Mouse (Mus musculus): ENCODE measurements around the gene Ahcyl1. TPM values are rescaled to one million over a fixed set of nuclear protein-coding genes. Genes with fewer than 3 reads are reported as not detected.

Gene Ahcyl1
- polyA plus RNA-seq, 1 experiment from 2014 or later = 79.2 TPM

DNA sequence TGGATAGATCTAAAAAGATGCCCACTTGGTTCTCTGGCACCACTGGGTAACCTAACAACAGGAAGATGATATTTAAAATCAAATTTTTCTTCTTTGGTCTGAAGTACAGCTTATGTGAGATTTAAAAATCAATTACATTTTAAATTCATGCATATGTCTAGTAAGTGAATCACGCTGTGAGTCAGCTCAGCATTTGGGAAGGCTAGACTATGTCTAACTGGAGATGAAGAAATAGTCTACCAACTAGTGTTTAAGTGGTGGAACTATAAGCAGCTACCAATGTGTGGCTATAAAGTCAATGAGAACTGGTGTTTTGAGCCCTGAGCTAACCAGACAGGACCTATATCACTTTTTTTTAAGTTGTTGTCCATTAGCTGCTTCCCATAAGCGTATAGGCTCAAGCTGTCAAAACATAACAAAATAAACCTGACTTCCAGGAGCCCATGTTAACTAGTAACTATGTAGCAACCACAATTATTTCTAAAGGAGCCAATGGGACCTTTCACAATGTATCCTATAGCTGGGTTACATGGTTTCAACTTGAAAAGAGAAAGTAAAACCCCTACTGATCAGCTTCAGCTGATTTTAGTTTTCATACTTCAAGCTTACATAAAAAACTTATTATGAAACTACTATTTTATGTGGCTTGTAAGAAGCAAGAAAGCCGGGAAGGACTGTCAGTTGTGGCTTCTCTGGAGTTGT lies 9.9 kb downstream of the Ahcyl1 start:
- H3K4me3 ChIP-seq (replicated peaks; ENCODE audit: low read depth, low read length) = no peak overlapping the region
- WGBS = 84% methylated on average over 3 of the region's 3 CpGs
- ATAC-seq (replicated peaks; ENCODE audit: low FRiP score, low read depth) (no peak), DNase-seq (ENCODE audit: low spot score) (no peak)
- no peak overlapping the region for H3K9ac ChIP-seq (ENCODE audit: low read depth, low read length)
- H3K4me1 ChIP-seq (replicated peaks; ENCODE audit: insufficient read depth, low read length) = peaks cover 10% of the 10 kb centered on the region
- H3K4me2 ChIP-seq (ENCODE audit: low read length) = no peak overlapping the region
- H3K27me3 ChIP-seq (ENCODE audit: insufficient read depth, low read length) = no peaks in the 10 kb centered on the region
- no peaks in the 10 kb centered on the region for H3K9me3 ChIP-seq (replicated peaks; ENCODE audit: low read length)
- H3K27ac ChIP-seq = no peak overlapping the region
- H3K36me3 ChIP-seq (ENCODE audit: insufficient read depth, low read length) = no peaks in the 10 kb centered on the region
- TF ChIP-seq CTCF (IDR thresholded peaks at IDR 0.05; ENCODE audit: low read depth) = no peak

DNA sequence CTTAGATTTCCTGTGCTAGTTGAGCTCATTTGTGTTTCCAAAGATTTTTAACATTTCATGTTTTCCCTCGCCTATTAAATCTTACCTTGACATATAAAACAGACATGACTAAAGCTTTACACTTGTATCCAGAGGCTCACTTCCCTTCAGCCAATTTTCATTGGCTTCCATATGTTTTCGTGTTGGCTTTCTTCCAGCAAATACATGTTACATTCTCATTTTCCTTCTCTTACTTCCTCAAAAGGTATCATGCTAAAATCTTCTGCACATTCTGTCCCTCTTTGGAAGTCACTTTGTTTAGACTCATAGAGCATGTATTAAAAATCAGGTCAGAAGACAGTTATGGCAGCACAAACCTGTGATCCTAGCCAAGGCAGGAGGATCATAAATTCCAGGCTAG lies 10.7 kb downstream of the Ahcyl1 start:
- no peak overlapping the region for H3K4me2 ChIP-seq (ENCODE audit: low read length)

DNA sequence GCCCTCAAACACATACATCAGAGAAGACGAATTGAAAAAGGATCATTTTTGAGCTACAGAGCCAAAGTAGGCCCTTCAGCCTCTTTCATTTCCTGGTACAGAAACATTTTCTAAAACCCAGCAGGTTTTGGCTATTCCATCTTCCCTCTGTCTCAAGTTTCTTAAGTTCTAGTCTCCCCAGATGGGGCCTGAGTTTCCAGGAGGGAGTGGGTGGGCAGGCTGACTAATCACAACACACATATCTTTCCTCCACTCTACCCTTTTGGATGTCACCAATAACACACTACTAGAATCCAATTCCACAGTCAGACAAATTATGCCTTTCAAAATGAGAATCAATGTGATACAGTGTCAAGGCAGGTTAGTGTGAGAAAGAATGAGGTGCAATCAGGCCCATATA lies 12.8 kb downstream of the Ahcyl1 start:
- TF ChIP-seq CTCF (IDR thresholded peaks at IDR 0.05; ENCODE audit: low read depth) = no peak

More for the DNA sequence above, 10.7 kb downstream of the Ahcyl1 start:
- WGBS = 61% methylated on average over 2 of the region's 2 CpGs
- Histone ChIP-seq H3K27ac (no peak overlapping the region), H3K36me3 (ENCODE audit: insufficient read depth, low read length) (no peaks in the 10 kb centered on the region), H3K9me3 (replicated peaks; ENCODE audit: low read length) (no peaks in the 10 kb centered on the region), H3K27me3 (ENCODE audit: insufficient read depth, low read length) (no peaks in the 10 kb centered on the region), H3K4me3 (replicated peaks; ENCODE audit: low read depth, low read length) (no peak overlapping the region), H3K9ac (ENCODE audit: low read depth, low read length) (no peak overlapping the region), H3K4me1 (replicated peaks; ENCODE audit: insufficient read depth, low read length) (peaks cover 16% of the 10 kb centered on the region)
- no peak for TF ChIP-seq CTCF (IDR thresholded peaks at IDR 0.05; ENCODE audit: low read depth)
- DNase-seq (ENCODE audit: low spot score) (peak; percentile 18), ATAC-seq (replicated peaks; ENCODE audit: low FRiP score, low read depth) (no peak)

DNA sequence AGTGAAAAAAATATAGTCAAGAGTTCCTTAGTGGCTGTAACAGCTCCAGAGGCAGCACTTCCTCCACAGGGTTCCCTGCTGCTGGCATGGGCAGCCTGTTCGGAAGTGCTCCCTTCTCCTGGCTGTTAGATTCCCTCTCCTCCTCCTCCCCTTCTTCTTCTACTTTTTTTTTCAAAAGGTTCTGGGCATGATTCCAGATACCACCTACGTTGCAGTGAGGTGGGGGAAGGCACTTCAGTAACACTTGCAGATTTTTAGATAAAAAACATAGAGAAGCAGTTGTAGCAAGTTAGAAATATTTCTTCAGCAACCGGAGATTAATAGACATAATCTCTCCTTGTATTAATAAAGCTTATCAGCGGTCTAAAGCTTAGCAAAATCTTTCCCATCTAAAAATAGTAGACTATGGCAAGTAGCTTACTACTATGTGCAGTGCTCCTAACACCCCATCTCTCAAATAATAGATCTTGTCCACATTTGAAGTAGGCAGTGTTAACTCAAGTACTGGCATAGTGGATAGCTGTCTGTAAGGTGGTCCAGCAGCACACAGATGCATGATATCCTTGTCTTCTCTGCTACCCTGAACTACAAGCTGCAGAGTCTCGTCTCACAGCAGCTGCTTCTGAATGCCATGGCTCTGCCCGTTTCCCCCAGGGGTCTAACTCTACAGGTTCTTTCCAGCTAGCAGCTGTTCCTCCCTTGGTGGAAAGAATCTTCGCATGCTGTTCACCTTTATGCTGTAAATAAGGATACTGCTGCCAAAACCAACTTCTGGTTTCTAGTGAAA lies 15.4 kb downstream of the Ahcyl1 start:
- Histone ChIP-seq H3K27ac (peak overlapping the region; percentile 57), H3K4me2 (ENCODE audit: low read length) (peak overlapping the region; percentile 25), H3K4me1 (replicated peaks; ENCODE audit: insufficient read depth, low read length) (peaks cover 14% of the 10 kb centered on the region; the same call in 1 of the 2 replicates), H3K9me3 (replicated peaks; ENCODE audit: low read length) (no peaks in the 10 kb centered on the region), H3K27me3 (ENCODE audit: insufficient read depth, low read length) (no peaks in the 10 kb centered on the region), H3K4me3 (replicated peaks; ENCODE audit: low read depth, low read length) (no peak overlapping the region), H3K9ac (ENCODE audit: low read depth, low read length) (no peak overlapping the region), H3K36me3 (ENCODE audit: insufficient read depth, low read length) (no peaks in the 10 kb centered on the region)
- peak; percentile 91 for DNase-seq (ENCODE audit: low spot score)
- WGBS = 30% methylated on average over 7 of the region's 7 CpGs
- no peak for TF ChIP-seq CTCF (IDR thresholded peaks at IDR 0.05; ENCODE audit: low read depth)
- no peak for ATAC-seq (replicated peaks; ENCODE audit: low FRiP score, low read depth)

More for the DNA sequence above, 12.8 kb downstream of the Ahcyl1 start:
- Histone ChIP-seq H3K4me3 (replicated peaks; ENCODE audit: low read depth, low read length) (no peak overlapping the region), H3K4me2 (ENCODE audit: low read length) (no peak overlapping the region), H3K9me3 (replicated peaks; ENCODE audit: low read length) (no peaks in the 10 kb centered on the region), H3K4me1 (replicated peaks; ENCODE audit: insufficient read depth, low read length) (peaks cover 14% of the 10 kb centered on the region), H3K9ac (ENCODE audit: low read depth, low read length) (no peak overlapping the region), H3K36me3 (ENCODE audit: insufficient read depth, low read length) (no peaks in the 10 kb centered on the region), H3K27me3 (ENCODE audit: insufficient read depth, low read length) (no peaks in the 10 kb centered on the region), H3K27ac (no peak overlapping the region)
- ATAC-seq (replicated peaks; ENCODE audit: low FRiP score, low read depth) (no peak), DNase-seq (ENCODE audit: low spot score) (no peak)
- WGBS = 92% methylated on average over 1 of the region's 1 CpGs

- no peak overlapping the region for H3K9ac ChIP-seq (ENCODE audit: low read depth, low read length)
- no peak for DNase-seq (ENCODE audit: low spot score)
- H3K27me3 ChIP-seq (ENCODE audit: insufficient read depth, low read length) = no peaks in the 10 kb centered on the region
- no peak overlapping the region for H3K4me2 ChIP-seq (ENCODE audit: low read length)
- WGBS = 92% methylated on average over 2 of the region's 2 CpGs
- no peak for TF ChIP-seq CTCF (IDR thresholded peaks at IDR 0.05; ENCODE audit: low read depth)
- no peaks in the 10 kb centered on the region for H3K9me3 ChIP-seq (replicated peaks; ENCODE audit: low read length)
- no peak overlapping the region for H3K27ac ChIP-seq
- no peak for ATAC-seq (replicated peaks; ENCODE audit: low FRiP score, low read depth)
- no peak overlapping the region for H3K4me3 ChIP-seq (replicated peaks; ENCODE audit: low read depth, low read length)
- H3K4me1 ChIP-seq (replicated peaks; ENCODE audit: insufficient read depth, low read length) = no peaks in the 10 kb centered on the region
- H3K36me3 ChIP-seq (ENCODE audit: insufficient read depth, low read length) = peaks cover 70% of the 10 kb centered on the region
These were observed 24.9 kb downstream of the Ahcyl1 start for GRCm38 (mm10) chr3:107671509-107671908.

GRCm38 (mm10) chr3:107670500-107670899 lies 25.9 kb downstream of the Ahcyl1 start:
- no peak for DNase-seq (ENCODE audit: low spot score)
- no peak for TF ChIP-seq CTCF (IDR thresholded peaks at IDR 0.05; ENCODE audit: low read depth)
- Histone ChIP-seq H3K4me2 (ENCODE audit: low read length) (no peak overlapping the region), H3K4me3 (replicated peaks; ENCODE audit: low read depth, low read length) (no peak overlapping the region), H3K27ac (no peak overlapping the region), H3K4me1 (replicated peaks; ENCODE audit: insufficient read depth, low read length) (no peaks in the 10 kb centered on the region), H3K9me3 (replicated peaks; ENCODE audit: low read length) (no peaks in the 10 kb centered on the region), H3K36me3 (ENCODE audit: insufficient read depth, low read length) (peaks cover 76% of the 10 kb centered on the region), H3K9ac (ENCODE audit: low read depth, low read length) (no peak overlapping the region), H3K27me3 (ENCODE audit: insufficient read depth, low read length) (no peaks in the 10 kb centered on the region)
- ATAC-seq (replicated peaks; ENCODE audit: low FRiP score, low read depth) = no peak
- WGBS = 88% methylated on average over 4 of the region's 4 CpGs

Data from kidney, postnatal 0 days (tissue).